Mouse (Mus musculus) liver, adult 2 months (tissue): ENCODE data around the gene Khk. TPM values are rescaled to one million over a fixed set of nuclear protein-coding genes. Genes with fewer than 3 reads are reported as not detected.

Source experiments
- DNase-seq: peaks from one replicate; pipeline ENCODE4 v3.0.0-alpha.2; 2011; ENCODE audit warnings: low read depth, low spot score; ENCODE audit errors: extremely low read depth
- H3K27ac ChIP-seq: fragments of 200-500 bp; replicated peaks from 2 replicates; pipeline ENCODE4 v1.5.1; 2012; ENCODE audit warnings: low read depth, mild to moderate bottlenecking, control low read depth, inconsistent platforms, low read length; ENCODE audit not compliant: insufficient read depth
- H3K27me3 ChIP-seq: fragments of 200-500 bp; 2 replicates; pipeline ENCODE4 v1.6.1; 2012; ENCODE audit warnings: mild to moderate bottlenecking, moderate library complexity, low read length, inconsistent platforms; ENCODE audit not compliant: control insufficient read depth, insufficient read depth
- H3K36me3 ChIP-seq: fragments of 200-500 bp; 2 replicates; pipeline ENCODE4 v1.6.1; 2012; ENCODE audit warnings: low read length, inconsistent platforms; ENCODE audit not compliant: control insufficient read depth, insufficient read depth
- H3K4me1 ChIP-seq: fragments of 200-500 bp; 2 replicates; pipeline ENCODE4 v1.6.1; 2011; ENCODE audit warnings: low read length; ENCODE audit not compliant: control insufficient read depth, insufficient read depth
- H3K4me3 ChIP-seq: fragments of 200-500 bp; 2 replicates; pipeline ENCODE4 v1.5.1; 2011; ENCODE audit warnings: low read depth, mild to moderate bottlenecking, control low read depth, low read length, moderate library complexity; ENCODE audit not compliant: insufficient read depth
- H3K79me2 ChIP-seq: fragments of 200-500 bp; 2 replicates; pipeline ENCODE4 v1.6.1; 2012; ENCODE audit warnings: inconsistent platforms, mild to moderate bottlenecking, low read length, moderate library complexity; ENCODE audit not compliant: control insufficient read depth, insufficient read depth
- H3K9ac ChIP-seq: fragments of 200-500 bp; 2 replicates; pipeline ENCODE4 v1.6.1; 2012; ENCODE audit warnings: low read depth, mild to moderate bottlenecking, control low read depth, inconsistent platforms, low read length
- CTCF ChIP-seq: fragments of 200-500 bp; IDR thresholded peaks from 2 replicates; pipeline ENCODE4 v1.5.1; 2011; ENCODE audit warnings: low read depth, low read length, control low read depth
- POLR2A ChIP-seq: fragments of 200-500 bp; IDR thresholded peaks from 2 replicates; pipeline ENCODE4 v1.6.1; 2011; ENCODE audit warnings: low read length, control low read depth; ENCODE audit not compliant: insufficient read depth; ENCODE audit errors: extremely low read depth
- WGBS: fragments of 180-500 bp; shearing (Covaris S2); methylation state at CpG from one replicate; pipeline ENCODE4 v1.1.7; 2018; 5-methylcytosine and 5-hydroxymethylcytosine counted together
- polyA plus RNA-seq: library from polyadenylated mRNA; depleted of rRNA; stranded (reverse); fragments of >200 nt; gene quantifications from 2 replicates; pipeline ENCODE4 v1.2.3, GENCODE M21; 2012
- total RNA-seq: library from RNA; depleted of rRNA; stranded (reverse); fragments of >200 nt; gene quantifications from 2 replicates; pipeline ENCODE4 v1.2.3, GENCODE M21; 2014

Gene Khk
- total and polyA plus RNA-seq, 2 experiments, result 405 to 735 TPM

DNA sequence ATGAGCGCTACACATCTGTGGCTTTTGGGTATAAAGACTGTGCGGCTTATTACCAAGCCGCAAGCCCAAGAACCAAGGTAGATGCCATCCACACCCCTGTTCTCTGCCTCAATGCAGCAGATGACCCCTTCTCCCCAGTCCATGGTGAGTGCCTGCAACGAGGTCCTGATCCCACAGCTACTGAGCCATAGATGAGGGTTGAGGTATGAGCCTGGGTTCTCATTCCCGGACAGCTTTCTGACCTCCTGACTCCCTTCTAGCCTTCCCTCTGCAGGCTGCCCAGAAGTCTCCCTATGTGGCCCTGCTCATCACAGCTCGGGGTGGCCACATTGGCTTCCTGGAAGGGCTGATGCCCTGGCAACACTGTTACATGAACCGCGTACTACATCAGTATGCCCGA lies 33.3 kb downstream of the Khk start:
- peaks cover 40% of the 10 kb centered on the region for H3K36me3 ChIP-seq
- 90% methylated on average over 9 of the region's 9 CpGs for WGBS
- TF ChIP-seq POLR2A, result no peak
- no peak for TF ChIP-seq CTCF
- no peak overlapping the region for H3K27ac ChIP-seq
- peaks cover 30% of the 10 kb centered on the region for H3K4me1 ChIP-seq
- H3K4me3 ChIP-seq, result no peak overlapping the region
- peaks cover 16% of the 10 kb centered on the region; the same call in 1 of the 2 replicates for H3K79me2 ChIP-seq
- H3K9ac ChIP-seq, result no peak overlapping the region
- H3K27me3 ChIP-seq, result no peaks in the 10 kb centered on the region
- DNase-seq, result no peak

DNA sequence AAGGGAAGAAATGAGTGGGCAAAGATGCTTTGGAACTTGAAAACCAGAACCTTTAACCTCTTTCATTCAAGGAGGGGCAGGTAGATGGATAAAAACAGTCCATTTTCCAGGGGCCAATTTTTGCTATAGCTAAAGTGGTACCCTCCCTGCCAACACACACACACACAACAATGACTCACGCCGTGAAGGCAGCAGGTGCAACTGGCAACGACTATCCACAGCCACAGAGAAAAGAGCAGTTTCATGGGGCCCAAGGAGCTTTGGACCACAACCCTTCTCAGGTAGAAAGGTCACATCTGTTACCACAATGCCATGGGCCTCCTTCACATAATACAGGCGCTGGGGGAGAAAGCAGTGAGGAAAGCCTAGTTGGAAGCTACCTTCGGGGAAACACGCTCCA lies 34.5 kb downstream of the Khk start:
- TF ChIP-seq CTCF (no peak), POLR2A (no peak)
- no peak overlapping the region for H3K27ac ChIP-seq
- H3K4me1 ChIP-seq, result peaks cover 30% of the 10 kb centered on the region
- no peak overlapping the region for H3K4me3 ChIP-seq
- DNase-seq, result no peak
- H3K27me3 ChIP-seq, result no peaks in the 10 kb centered on the region
- 86% methylated on average over 6 of the region's 6 CpGs for WGBS
- H3K9ac ChIP-seq, result no peak overlapping the region
- H3K79me2 ChIP-seq, result peaks cover 21% of the 10 kb centered on the region; the same call in 1 of the 2 replicates
- H3K36me3 ChIP-seq, result peaks cover 40% of the 10 kb centered on the region

DNA sequence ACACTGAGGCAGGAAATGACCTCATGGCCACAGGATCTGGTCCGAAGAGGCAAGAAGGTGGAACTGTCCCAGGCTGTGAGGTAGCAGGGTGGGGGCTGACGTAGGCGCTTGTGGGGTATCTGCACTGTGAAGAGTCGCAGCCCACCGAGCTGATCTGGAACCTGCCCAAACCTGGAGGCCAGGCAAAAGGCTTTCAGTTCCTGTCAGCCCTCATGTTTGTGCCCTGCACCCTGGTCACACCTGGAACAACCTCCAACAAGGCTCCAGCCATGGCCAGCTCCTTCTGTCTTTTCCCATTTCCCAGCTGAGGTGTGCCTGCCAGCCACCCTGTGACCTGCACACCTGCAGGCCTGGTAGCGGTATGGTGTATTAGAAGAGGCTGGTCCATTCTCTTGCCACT lies 36.7 kb downstream of the Khk start:
- Histone ChIP-seq H3K27me3 (no peaks in the 10 kb centered on the region), H3K4me1 (peaks cover 16% of the 10 kb centered on the region), H3K36me3 (peaks cover 40% of the 10 kb centered on the region), H3K4me3 (no peak overlapping the region), H3K79me2 (peaks cover 21% of the 10 kb centered on the region; the same call in 1 of the 2 replicates), H3K9ac (peak overlapping the region; percentile 16), H3K27ac (no peak overlapping the region)
- TF ChIP-seq CTCF (no peak), POLR2A (no peak)
- DNase-seq, result no peak
- WGBS, result 79% methylated on average over 6 of the region's 6 CpGs

DNA sequence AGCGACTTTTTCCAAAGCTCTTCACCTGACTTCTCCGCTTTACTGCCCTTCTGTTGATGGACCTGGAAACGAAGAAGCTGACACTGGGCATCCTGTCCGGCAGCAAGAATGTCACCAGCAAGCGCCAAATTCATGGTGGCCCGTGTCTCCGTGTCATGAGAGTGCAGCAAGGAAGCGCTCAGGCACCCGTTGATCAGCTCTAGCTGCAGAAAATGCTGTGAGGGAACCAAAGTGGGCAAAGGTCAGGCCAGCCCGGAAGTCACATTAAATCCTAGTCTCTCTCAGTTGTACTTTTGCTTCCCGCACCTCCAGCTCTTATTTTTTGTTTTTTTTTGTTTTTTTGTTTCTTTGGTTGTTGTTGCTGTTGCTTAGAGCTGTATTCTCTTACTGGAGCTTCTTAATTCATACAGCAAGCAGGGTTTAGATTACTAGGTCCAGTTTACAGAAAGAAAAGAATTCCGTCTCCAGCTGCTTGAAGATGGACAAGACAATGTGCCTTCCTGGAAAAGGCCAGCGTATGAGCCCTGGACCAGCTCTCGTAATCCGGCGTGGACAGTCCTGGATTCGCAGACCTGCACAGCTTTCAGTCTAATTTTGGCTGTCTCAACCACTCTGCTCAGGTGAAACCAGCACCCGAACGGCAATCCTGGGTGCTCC lies 38.1 kb downstream of the Khk start:
- H3K27me3 ChIP-seq, result no peaks in the 10 kb centered on the region
- peak overlapping the region; percentile 74 for H3K27ac ChIP-seq
- H3K4me1 ChIP-seq, result peaks cover 13% of the 10 kb centered on the region
- H3K79me2 ChIP-seq, result peaks cover 21% of the 10 kb centered on the region; the same call in 1 of the 2 replicates
- peak overlapping the region; percentile 97 for H3K9ac ChIP-seq
- peak; percentile 76 for DNase-seq
- TF ChIP-seq CTCF, result no peak
- no peak for TF ChIP-seq POLR2A
- WGBS, result 6% methylated on average over 19 of the region's 19 CpGs
- H3K4me3 ChIP-seq, result peak overlapping the region; percentile 92
- peaks cover 29% of the 10 kb centered on the region for H3K36me3 ChIP-seq

DNA sequence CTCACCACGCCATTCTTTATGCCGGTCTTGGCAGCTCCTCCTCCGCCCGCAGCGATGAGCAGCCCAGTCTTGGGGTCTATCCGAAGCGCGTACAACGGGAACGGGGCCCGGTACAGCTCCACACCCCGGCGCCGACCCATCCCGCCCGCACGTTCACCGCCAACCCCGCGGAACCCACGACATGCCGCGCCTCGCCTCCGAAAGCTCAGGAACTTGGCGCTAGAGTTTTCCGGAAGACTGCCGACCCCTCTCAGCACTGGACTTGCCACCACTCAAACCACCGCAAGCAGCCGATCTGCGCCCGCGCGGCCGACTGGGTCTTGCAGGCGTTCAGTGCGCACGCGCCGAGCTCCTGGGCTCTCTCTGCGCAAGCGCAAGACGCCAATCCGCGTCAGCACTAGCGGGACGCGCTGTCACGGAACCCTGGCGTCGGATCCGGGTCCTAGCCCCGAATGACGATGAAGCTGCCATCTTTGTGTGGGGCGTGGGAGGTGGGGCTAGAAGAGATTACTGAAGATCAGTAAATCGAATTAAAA lies 38.8 kb downstream of the Khk start, which contains the start of gene Preb:
Preb (minus strand) TSS at position 396 of the 536 bp plus-strand sequence.
- Histone ChIP-seq H3K27me3 (no peaks in the 10 kb centered on the region), H3K27ac (peak within 1 kb of the TSS; percentile 74), H3K4me3 (peak within 1 kb of the TSS; percentile 92), H3K79me2 (peaks cover 21% of the 10 kb centered on the region; the same call in 1 of the 2 replicates), H3K9ac (peak within 1 kb of the TSS; percentile 97), H3K36me3 (peaks cover 23% of the 10 kb centered on the region), H3K4me1 (peaks cover 13% of the 10 kb centered on the region)
- peak; percentile 85 for DNase-seq
- under 1% methylated on average over 56 of the region's 56 CpGs for WGBS
- TF ChIP-seq POLR2A, result peak; percentile 95
- TF ChIP-seq CTCF, result no peak

DNA sequence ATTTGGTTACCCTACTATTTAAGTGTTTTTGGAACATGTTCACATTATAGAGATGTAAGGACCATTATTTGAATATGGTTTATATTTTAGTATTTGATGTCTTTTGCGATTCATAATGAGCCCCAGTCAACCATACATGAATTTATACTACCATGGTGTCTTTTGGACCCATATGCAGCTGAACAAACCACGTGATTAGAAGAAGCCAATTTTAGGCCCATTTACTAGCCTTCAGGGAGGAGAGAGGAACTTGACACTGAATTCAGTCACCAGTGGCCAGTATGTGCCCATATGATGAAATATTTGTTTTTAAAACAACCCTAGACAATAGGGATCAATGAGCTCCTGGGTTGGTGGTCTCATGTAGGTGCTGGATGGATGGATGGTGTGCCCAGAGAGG lies 39.6 kb downstream of the Khk start:
- H3K9ac ChIP-seq, result no peak overlapping the region
- H3K27me3 ChIP-seq, result no peaks in the 10 kb centered on the region
- H3K36me3 ChIP-seq, result peaks cover 15% of the 10 kb centered on the region
- H3K79me2 ChIP-seq, result peaks cover 21% of the 10 kb centered on the region; the same call in 1 of the 2 replicates
- peaks cover 13% of the 10 kb centered on the region for H3K4me1 ChIP-seq
- peak overlapping the region; percentile 65; the same call in 1 of the 2 replicates for H3K27ac ChIP-seq
- no peak overlapping the region for H3K4me3 ChIP-seq
- WGBS, result 94% methylated on average over 2 of the region's 2 CpGs
- no peak for DNase-seq
- TF ChIP-seq POLR2A, result no peak
- no peak for TF ChIP-seq CTCF
